Mouse (Mus musculus): ENCODE data around the gene Gm826.

DNA sequence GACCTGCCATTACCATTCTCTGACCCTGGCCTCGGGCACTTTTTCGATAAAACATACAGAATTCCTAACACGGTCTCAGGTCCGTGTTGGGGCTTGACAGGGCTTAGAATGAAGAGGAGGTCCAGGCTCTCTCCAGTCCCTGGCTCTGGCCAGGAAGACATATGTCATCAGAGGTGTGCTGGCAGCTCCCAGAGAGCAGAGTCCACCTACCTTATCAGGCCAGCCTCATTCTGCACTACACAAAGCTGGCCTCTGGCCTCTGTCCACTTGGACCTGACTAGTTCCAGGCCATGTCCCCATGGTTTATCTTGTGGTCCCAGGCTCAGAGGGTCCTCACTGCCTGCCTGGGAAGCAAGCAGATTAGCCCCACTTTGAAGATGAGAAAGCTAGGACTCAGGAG is 15.6 kb upstream of the Gm826 start:
- TF ChIP-seq CTCF (IDR thresholded peaks at IDR 0.05; ENCODE audit: extremely low read depth, insufficient read length, insufficient replicate concordance, low read depth, low read length) (no peak), POLR2A (IDR thresholded peaks at IDR 0.05; ENCODE audit: low read depth, low read length) (peak; percentile 35; the same call in 1 of the 2 replicates)

All from small intestine, adult 2 months (tissue).